Mouse (Mus musculus) c-Kit-negative CD71-positive TER-119-positive erythroid progenitor cells, embryonic 14.5 days (primary cell): Measurements from ENCODE around the gene Atxn3.
"Not testable (repeated sequence)": the region's sequence is repeated elsewhere in the genome, so short reads cannot be mapped to it uniquely, and the experiment has no call there.

Experiments used
- DNase-seq: peaks from one replicate; pipeline ENCODE4 v3.0.0-alpha.2; 2013; ENCODE audit warnings: low read depth, low spot score

The Atxn3 gene

GRCm38 (mm10) chr12:101958556-101958955 is 510 bp upstream of the Atxn3 start:
- DNase-seq = no peak

- no peak for DNase-seq
Observed at GRCm38 (mm10) chr12:101957079-101957941, 736 bp downstream of the Atxn3 start.

DNA sequence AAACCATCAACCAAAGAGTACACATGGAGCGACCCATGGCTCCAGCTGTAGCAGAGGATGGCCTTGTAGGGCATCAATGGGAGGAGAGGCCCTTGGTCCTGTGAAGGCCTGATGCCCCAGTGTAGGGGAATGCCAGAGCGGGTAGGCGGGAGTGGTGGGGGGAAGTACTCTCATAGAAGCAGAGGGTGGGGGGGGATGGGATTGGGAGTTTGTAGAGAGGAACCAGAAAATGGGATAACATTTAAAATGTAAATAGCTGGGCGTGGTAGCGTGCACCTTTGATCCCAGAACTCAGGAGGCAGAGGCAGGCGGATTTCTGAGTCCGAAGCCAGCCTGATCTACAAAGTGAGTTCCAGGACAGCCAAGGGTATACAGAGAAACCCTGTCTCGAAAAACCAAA is 2.2 kb downstream of the Atxn3 start:
- DNase-seq = not testable (repeated sequence)

DNA sequence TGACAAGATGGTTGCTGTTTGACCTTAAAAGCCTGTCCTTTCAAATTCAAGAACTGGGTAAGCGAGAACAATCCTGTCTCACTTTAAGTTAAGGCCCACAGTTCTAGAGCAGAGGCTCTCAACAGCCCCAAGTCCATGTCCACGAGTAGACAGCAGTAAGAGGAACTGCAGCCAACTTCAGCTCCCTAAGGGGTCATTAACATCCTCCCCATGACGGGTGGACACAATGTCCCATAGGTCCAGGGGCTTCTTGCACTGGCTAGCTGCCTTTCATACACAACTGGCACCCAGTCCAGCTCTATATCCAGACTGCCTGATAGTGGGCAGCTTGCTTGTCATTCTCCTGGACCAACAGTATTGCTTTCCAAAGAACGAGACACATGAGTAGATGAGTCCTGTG is 9.2 kb downstream of the Atxn3 start:
- no peak for DNase-seq

DNA sequence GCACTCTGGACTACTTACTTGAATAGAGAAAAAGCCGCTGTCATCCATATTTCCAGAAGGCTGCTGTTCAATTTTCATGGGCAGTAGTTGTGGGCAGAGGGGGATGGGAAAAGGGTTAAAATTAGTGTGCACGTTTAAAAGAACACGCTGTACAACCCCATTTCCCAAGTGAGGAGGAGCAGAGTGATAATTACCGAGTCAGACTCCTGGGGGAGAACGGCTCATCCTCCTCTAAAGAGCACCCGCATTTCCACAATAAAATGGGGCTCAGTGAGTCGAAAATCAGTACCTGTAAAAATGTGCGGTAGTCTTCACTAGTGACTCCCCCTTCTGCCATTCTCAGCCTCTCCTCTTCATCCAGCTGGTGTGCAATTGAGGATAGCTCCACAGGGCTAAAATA is 10.1 kb downstream of the Atxn3 start:
- DNase-seq = no peak

DNA sequence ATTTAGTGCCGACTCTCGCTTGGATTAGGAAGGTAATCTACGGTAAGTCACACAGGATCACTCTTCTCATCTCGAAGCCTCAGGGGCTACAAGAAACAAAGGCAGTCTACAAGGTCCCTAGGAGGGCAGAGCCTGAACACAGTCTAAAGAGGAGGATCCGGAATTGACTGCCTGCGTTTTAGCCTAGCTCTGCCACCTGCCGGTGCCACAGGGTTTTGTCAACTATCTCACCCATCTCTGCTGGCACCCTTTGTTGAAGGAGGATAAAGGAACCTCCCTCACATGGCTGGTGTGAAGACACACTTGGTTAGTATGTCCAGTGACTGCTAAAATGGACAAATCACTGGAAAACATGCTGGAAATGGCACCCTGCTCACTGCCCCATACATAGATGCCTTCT is 20.5 kb downstream of the Atxn3 start:
- no peak for DNase-seq

DNA sequence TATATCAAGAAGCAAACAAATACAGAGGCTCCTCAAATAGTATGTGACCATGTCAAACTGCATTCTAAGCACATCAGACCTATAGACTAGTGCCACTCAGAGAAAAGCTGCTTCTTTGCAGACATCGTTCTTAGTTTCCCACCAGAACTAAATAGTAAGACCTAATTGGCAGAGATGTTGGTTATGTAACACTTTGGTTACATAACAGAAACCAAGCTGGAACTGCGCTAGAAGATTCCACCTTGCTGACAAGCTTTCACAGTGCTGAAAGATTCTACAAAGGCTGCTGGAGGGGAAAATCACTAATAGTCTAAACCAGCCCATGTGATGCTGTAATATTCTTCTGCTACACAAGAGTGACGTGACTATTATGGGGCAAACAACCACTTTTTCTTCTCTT is 22.8 kb downstream of the Atxn3 start:
- DNase-seq = no peak

GRCm38 (mm10) chr12:101928423-101928822 is 29.6 kb downstream of the Atxn3 start:
- DNase-seq = no peak

- no peak for DNase-seq
Observed at GRCm38 (mm10) chr12:101922313-101922712, 35.7 kb downstream of the Atxn3 start.

- DNase-seq = no peak
Observed at GRCm38 (mm10) chr12:101919847-101920246, 38.2 kb downstream of the Atxn3 start.

DNA sequence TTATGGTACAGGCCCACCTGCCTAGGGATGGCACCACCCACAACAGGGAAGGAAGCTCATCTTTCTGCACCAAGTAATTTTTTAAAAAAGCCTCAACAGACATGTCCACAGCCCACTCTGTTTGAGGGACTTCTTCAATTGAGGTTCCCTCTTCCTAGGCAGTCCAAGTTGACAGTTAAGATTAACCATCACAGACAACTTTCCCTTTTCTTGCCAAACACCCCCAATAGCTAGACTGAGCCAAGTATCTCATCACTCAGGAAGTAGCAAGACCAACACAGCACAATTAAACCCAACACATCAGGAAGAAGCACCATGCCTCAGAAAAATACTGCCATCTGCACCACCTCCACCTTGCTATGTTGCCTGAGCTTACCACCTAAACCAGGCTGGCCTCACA is 40.9 kb downstream of the Atxn3 start:
- DNase-seq = no peak

DNA sequence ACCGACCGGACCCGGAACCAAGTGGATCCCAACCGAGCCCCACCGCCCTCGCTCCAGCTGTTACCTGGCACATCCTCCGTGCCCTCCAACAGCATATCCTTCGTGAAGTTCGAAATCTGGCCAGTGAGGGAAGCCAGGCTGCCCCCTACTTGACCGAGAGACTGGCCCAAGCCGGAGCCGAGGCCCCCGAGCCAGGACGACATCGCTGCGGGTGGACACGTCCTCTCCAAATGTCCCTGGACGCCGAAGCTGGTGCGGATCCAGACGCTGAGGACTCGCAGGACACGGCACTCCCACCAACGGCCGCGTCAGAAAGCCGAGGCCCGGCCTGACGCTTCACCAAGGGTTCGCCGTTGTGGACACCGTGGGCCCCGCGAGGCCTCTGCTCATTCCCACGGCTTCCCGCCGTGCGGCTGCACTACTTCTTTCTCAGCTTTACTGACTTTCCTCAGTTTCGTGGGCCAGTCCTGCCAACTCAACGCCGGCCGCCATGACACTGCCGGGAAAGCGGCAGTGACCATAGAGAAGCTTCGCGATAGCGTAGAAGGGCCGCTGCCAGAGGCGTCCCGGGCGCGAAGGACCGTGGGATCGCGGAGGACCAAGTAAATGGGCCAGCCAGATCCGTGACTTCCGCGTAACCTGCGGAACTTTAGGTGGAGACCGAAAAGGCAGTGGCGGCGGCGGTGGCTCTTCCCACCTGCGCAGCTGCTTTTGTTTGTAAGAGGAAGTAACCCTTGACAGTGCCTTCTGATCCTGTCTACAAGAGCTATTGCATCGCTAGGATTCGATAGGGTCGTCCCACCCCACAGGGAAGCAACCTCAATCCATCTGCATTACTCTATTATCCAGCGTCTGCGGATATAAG is 45.2 kb downstream of the Atxn3 start, which contains the start of gene Trip11:
Gene Trip11 (minus strand): TSS at position 642 of the 865 bp plus-strand sequence.
- peak; percentile 76 for DNase-seq

GRCm38 (mm10) chr12:101911346-101911745 is 46.7 kb downstream of the Atxn3 start:
- DNase-seq = no peak

DNA sequence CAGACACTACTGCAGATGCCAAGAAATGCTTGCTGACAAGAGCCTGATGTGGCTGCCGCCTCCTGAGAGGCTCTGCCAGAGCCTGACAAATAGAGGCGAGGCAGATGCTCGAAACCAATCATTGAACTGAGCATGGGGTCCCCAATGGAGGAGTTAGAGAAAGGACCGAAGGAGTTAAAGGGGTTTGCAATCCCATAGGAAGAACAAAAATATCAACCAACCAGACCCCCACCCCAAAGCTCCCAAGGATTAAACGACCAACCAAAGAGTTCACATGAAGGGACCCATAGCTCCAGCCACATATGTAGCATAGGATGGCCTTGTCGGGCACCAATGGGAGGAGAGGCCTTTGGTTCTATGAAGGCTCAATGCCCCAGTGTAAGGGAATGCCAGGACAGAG is 47.7 kb downstream of the Atxn3 start:
- DNase-seq = no peak

DNA sequence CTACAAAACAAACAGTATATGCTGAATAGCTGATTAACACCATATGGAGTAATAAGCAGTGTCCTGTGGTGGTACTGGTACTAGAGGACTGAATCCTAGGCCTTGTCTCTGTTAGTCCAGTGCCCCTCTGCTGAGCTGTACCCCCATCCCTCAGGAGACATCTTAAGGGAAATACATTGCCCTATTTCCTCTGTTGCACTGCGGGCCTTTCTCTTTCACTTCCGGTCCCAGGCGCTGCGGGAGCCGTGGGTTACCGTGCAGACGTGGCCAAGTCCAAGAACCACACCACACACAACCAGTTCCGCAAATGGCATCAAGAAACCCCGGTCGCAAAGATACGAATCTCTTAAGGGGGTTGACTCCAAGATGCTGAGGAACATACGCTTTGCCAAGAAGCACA is 52.2 kb downstream of the Atxn3 start:
- DNase-seq = no peak

GRCm38 (mm10) chr12:101904906-101905305 is 53.1 kb downstream of the Atxn3 start:
- no peak for DNase-seq

GRCm38 (mm10) chr12:101904170-101904569 is 53.9 kb downstream of the Atxn3 start:
- no peak for DNase-seq

GRCm38 (mm10) chr12:101899671-101900245 is 58.3 kb downstream of the Atxn3 start:
- DNase-seq = no peak

DNA sequence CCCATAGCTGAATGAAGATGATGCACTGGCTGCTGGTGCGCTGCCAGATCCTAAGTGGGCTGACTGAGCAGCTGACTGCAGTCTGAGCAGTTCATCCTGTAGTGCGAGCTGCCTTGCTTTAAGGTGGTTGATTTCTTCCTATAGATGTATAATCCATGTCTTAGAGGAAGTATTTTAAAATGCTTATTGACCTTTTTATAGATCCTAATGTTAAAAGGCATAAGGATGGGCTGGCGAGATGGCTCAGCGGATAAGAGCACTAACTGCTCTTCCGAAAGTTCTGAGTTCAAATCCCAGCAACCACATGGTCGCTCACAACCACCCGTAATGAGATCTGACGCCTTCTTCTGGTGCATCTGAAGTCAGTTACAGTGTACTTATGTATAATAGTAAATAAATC is 59.1 kb downstream of the Atxn3 start:
- no peak for DNase-seq

DNA sequence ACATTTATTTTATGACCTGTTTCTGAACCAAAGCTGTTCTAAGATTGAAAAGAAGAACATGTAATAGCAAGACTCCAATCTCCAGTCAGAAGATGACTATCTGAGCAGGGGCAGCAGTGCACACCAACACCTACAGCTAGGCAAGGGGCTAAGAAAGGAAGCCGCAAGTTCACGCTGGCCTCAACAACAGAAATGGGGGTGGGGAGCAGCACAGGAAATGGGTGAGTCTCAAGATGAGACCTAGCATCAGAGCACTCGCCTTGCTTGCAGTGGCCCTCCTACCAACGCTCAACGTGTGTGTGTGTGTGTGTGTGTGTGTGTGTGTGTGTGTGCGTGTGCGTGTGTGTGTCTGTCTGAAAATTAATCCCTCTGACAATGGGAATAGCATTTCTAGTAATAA is 60.9 kb downstream of the Atxn3 start:
- no peak for DNase-seq

- DNase-seq = no peak
Observed at GRCm38 (mm10) chr12:101893296-101893695, 64.8 kb downstream of the Atxn3 start.

- DNase-seq = no peak
Observed at GRCm38 (mm10) chr12:101892832-101893231, 65.2 kb downstream of the Atxn3 start.
